Comparison of ENCODE assay signal across 9 mouse cellular contexts in genomic region chr2:112266780-112267179, GRCm38 (mm10). TPM values are rescaled to one million over a fixed set of nuclear protein-coding genes. Genes with fewer than 3 reads are reported as not detected.
A peak's percentile ranks its signal among the peaks of the same experiment; 100 is the strongest.
DNase-seq lines count a peak whose midpoint lies in the region; ATAC-seq and TF ChIP-seq lines count a peak whose summit lies in the region.
"Had no signal": no experiment of that assay in that cellular context is flagged by ENCODE, and none has a peak within 500 bp of the region (broad histone marks: within the 10 kb centered on the region; RNA-seq: fewer than 3 reads in every experiment).

No protein-coding gene starts in this region.

- no peak for ATAC-seq in heart, embryonic 15.5 days (replicated peaks; ENCODE audit: insufficient number of reproducible peaks, insufficient read depth, low FRiP score, low read depth)
- no peak for ATAC-seq in limb, embryonic 14.5 days (ENCODE audit: low FRiP score, low read depth)

- peak overlapping the region; percentile 74 for H3K4me2 ChIP-seq in heart, embryonic 15.5 days
- H3K4me2 ChIP-seq in limb, embryonic 14.5 days (replicated peaks; ENCODE audit: low read depth, low read length, severe bottlenecking) = peak overlapping the region; percentile 84

- peaks cover 28% of the 10 kb centered on the region for H3K4me1 ChIP-seq in heart, embryonic 15.5 days (replicated peaks)
- peaks cover 12% of the 10 kb centered on the region for H3K4me1 ChIP-seq in limb, embryonic 14.5 days (ENCODE audit: control insufficient read depth, insufficient read depth, low read length)

- TF ChIP-seq POLR2A in limb, embryonic 14.5 days (IDR thresholded peaks at IDR 0.05; ENCODE audit: borderline replicate concordance, extremely low read depth, insufficient read depth, insufficient read length) = no peak

- peak overlapping the region; percentile 96 for H3K27ac ChIP-seq in heart, embryonic 15.5 days
- no peak overlapping the region for H3K27ac ChIP-seq in limb, embryonic 14.5 days (replicated peaks; ENCODE audit: low read depth, low read length)

- peak overlapping the region; percentile 88 for H3K4me3 ChIP-seq in heart, embryonic 15.5 days
- peak overlapping the region; percentile 78 for H3K4me3 ChIP-seq in limb, embryonic 14.5 days (replicated peaks; ENCODE audit: low read length)

- H3K9me3 ChIP-seq in heart, embryonic 15.5 days (replicated peaks) = no peaks in the 10 kb centered on the region
- no peaks in the 10 kb centered on the region for H3K9me3 ChIP-seq in limb, embryonic 14.5 days (ENCODE audit: control insufficient read depth, low read length)

- DNase-seq in adrenal gland, adult (ENCODE audit: inconsistent age in 2 of 2, low spot score in 1 of 2) = peak; percentile 38 to 80
- no peak for DNase-seq in adrenal gland, postnatal 25 days
- DNase-seq in thymus, postnatal 0 days (ENCODE audit: low spot score) = peak; percentile 21
- DNase-seq in thymus, adult 18-20 months = no peak
- DNase-seq in limb, embryonic 14.5 days (ENCODE audit: low spot score) = no peak
- peak; percentile 32 for DNase-seq in retina, embryonic 14.5 days (ENCODE audit: low spot score)
- DNase-seq in urinary bladder, postnatal 10 days (ENCODE audit: low spot score) = no peak

- peak overlapping the region; percentile 87 for H3K9ac ChIP-seq in heart, embryonic 15.5 days
- no peak overlapping the region for H3K9ac ChIP-seq in limb, embryonic 14.5 days (ENCODE audit: low read depth, low read length, severe bottlenecking)

- 19% methylated on average over 10 of the region's 10 CpGs for WGBS in heart, embryonic 15.5 days
- WGBS in limb, embryonic 14.5 days = 33% methylated on average over 10 of the region's 10 CpGs

- H3K36me3 ChIP-seq in heart, embryonic 15.5 days = no peaks in the 10 kb centered on the region
- H3K36me3 ChIP-seq in limb, embryonic 14.5 days (ENCODE audit: control insufficient read depth, insufficient read depth, low read length) = no peaks in the 10 kb centered on the region

- H3K27me3 ChIP-seq in heart, embryonic 15.5 days = no peaks in the 10 kb centered on the region
- H3K27me3 ChIP-seq in limb, embryonic 14.5 days (ENCODE audit: control insufficient read depth, insufficient read depth, low read length) = no peaks in the 10 kb centered on the region

RNA-seq across cellular contexts. Expression of gene Gm21985, which starts 0.7 kb away (rescaled TPM):
- not detected in 2 replicates for total RNA-seq in adrenal gland, postnatal 25 days (2021)
- polyA plus RNA-seq in thymus, postnatal 0 days (2015; fragmentation: Nextera tagmentation; extraction: Ambion mirVana) = not detected in 2 replicates
- not detected in 2 replicates for polyA plus RNA-seq in heart, embryonic 15.5 days (2015; fragmentation: Nextera tagmentation; extraction: Ambion mirVana)
- polyA plus RNA-seq in limb, embryonic 14.5 days (2012; rRNA removed) = 0.03 TPM in 1 of 2 replicates, not detected in the other
- polyA plus RNA-seq in limb, embryonic 14.5 days (2014; fragmentation: Nextera tagmentation; extraction: Ambion mirVana) = not detected in 2 replicates
- total RNA-seq: hematopoietic stem cell, adult 5-6 weeks had no signal

RNA-seq across cellular contexts. Expression of gene Slc12a6, which starts 1.2 kb away (rescaled TPM):
- total RNA-seq in adrenal gland, postnatal 25 days (2021) = 43.4 and 52.9 TPM in 2 replicates
- 15.8 and 19.4 TPM in 2 replicates for polyA plus RNA-seq in thymus, postnatal 0 days (2015; fragmentation: Nextera tagmentation; extraction: Ambion mirVana)
- polyA plus RNA-seq in heart, embryonic 15.5 days (2015; fragmentation: Nextera tagmentation; extraction: Ambion mirVana) = 9.6 and 11.4 TPM in 2 replicates
- polyA plus RNA-seq in limb, embryonic 14.5 days (2012; rRNA removed) = 32.5 TPM in 2 replicates
- 14.1 and 15.4 TPM in 2 replicates for polyA plus RNA-seq in limb, embryonic 14.5 days (2014; fragmentation: Nextera tagmentation; extraction: Ambion mirVana)

RNA-seq across cellular contexts. Expression of gene Nop10, which starts 5.1 kb away (rescaled TPM):
- total RNA-seq in adrenal gland, postnatal 25 days (2021) = 134 and 135 TPM in 2 replicates
- polyA plus RNA-seq in thymus, postnatal 0 days (2015; fragmentation: Nextera tagmentation; extraction: Ambion mirVana) = 283 and 333 TPM in 2 replicates
- 159 and 160 TPM in 2 replicates for polyA plus RNA-seq in heart, embryonic 15.5 days (2015; fragmentation: Nextera tagmentation; extraction: Ambion mirVana)
- 147 and 150 TPM in 2 replicates for polyA plus RNA-seq in limb, embryonic 14.5 days (2012; rRNA removed)
- 193 and 210 TPM in 2 replicates for polyA plus RNA-seq in limb, embryonic 14.5 days (2014; fragmentation: Nextera tagmentation; extraction: Ambion mirVana)

RNA-seq across cellular contexts. Expression of gene Nutm1, which starts 7.7 kb away (rescaled TPM):
- not detected in 2 replicates for total RNA-seq in adrenal gland, postnatal 25 days (2021)
- 0.04 and 0.08 TPM in 2 replicates for polyA plus RNA-seq in thymus, postnatal 0 days (2015; fragmentation: Nextera tagmentation; extraction: Ambion mirVana)
- polyA plus RNA-seq in heart, embryonic 15.5 days (2015; fragmentation: Nextera tagmentation; extraction: Ambion mirVana) = not detected in 2 replicates
- polyA plus RNA-seq in limb, embryonic 14.5 days (2012; rRNA removed) = not detected in 2 replicates
- polyA plus RNA-seq in limb, embryonic 14.5 days (2014; fragmentation: Nextera tagmentation; extraction: Ambion mirVana) = not detected in 2 replicates
- total RNA-seq: hematopoietic stem cell, adult 5-6 weeks had no signal

RNA-seq across cellular contexts. Expression of gene Lpcat4, which starts 27.5 kb away (rescaled TPM):
- 6.0 and 10.4 TPM in 2 replicates for total RNA-seq in adrenal gland, postnatal 25 days (2021)
- 8.1 and 11.4 TPM in 2 replicates for polyA plus RNA-seq in thymus, postnatal 0 days (2015; fragmentation: Nextera tagmentation; extraction: Ambion mirVana)
- 10.4 and 11.9 TPM in 2 replicates for polyA plus RNA-seq in heart, embryonic 15.5 days (2015; fragmentation: Nextera tagmentation; extraction: Ambion mirVana)
- 39.9 and 64.6 TPM in 2 replicates for polyA plus RNA-seq in limb, embryonic 14.5 days (2012; rRNA removed)
- 19.7 and 20.9 TPM in 2 replicates for polyA plus RNA-seq in limb, embryonic 14.5 days (2014; fragmentation: Nextera tagmentation; extraction: Ambion mirVana)

Comparison
In these comparisons a context has a peak if more than half of its experiments do, and no peak if none do; other contexts are left out.
1. DNase-seq: peak in adrenal gland, adult (2 of 2), thymus, postnatal 0 days (single experiment) and retina, embryonic 14.5 days (single experiment); none in adrenal gland, postnatal 25 days (single experiment), thymus, adult 18-20 months (0 of 2), limb, embryonic 14.5 days (single experiment) and urinary bladder, postnatal 10 days (single experiment).